Mouse (Mus musculus) liver, postnatal 0 days (tissue): ENCODE data around the gene Abr.

ENCODE experiments used
- CTCF ChIP-seq: sonication (generic); IDR thresholded peaks from 2 replicates; pipeline ENCODE4 v1.5.1; 2016; ENCODE audit warnings: antibody characterized with exemption, low read depth
- EP300 ChIP-seq: IDR thresholded peaks from 2 replicates; pipeline ENCODE4 v1.6.1; 2016; ENCODE audit warnings: antibody characterized with exemption, low read depth, mild to moderate bottlenecking

DNA sequence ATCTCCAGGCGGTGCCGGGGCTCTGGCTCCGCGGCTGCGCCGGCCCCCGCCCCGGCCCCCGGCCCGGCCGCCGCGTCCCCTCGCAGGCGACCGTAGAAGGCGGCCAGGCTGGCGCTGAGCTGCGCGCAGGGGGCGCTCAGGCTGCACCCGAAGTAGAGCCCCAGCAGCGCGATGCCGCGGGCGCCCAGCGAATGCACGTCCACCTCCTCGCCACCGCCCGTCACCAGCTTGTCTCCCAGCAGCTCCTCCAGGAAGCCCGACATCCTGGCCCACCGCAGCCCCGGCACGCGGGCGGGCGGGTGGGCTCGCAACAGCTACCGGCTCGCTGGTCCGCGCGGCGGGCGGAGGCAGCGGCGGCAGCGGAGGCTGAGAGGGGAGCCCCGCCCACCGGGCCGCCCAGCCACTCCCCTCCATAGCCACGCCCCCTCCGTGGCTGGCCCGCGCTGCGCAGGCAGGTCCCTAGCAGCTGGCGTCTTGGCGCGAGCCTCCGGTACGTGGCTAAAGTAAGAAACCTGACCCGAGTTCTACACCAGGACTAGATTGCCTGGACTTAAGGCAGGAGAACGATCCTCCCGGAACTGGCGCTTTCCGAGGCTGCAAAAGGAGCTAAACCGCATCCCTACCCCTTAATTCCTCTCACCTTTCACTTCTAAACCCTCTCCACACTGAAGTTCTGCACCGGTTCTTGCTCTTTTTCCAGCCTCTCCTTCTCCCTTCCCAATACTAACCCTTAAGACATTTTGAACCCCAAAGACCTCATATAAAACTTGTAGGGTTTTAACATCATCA lies 223.1 kb downstream of the Abr start, which contains the start of gene Nxn:
- TF ChIP-seq CTCF (no peak), EP300 (no peak)
